Mouse (Mus musculus) spleen, postnatal 10 days (tissue): ENCODE measurements around the gene Olfr671.
"Not testable (repeated sequence)": the region's sequence is repeated elsewhere in the genome, so short reads cannot be mapped to it uniquely, and the experiment has no call there.

Experiments
- DNase-seq, 2 experiments: peaks; one replicate each; pipeline ENCODE4 v3.0.0; 2021 to 2022; ENCODE audit warnings: low spot score in 2 of 2

The Olfr671 gene

GRCm38 (mm10) chr7:104979026-104979425 is at the start of gene Olfr671:
Olfr671 (minus strand) TSS chr7:104979126.
- no peak for DNase-seq

DNA sequence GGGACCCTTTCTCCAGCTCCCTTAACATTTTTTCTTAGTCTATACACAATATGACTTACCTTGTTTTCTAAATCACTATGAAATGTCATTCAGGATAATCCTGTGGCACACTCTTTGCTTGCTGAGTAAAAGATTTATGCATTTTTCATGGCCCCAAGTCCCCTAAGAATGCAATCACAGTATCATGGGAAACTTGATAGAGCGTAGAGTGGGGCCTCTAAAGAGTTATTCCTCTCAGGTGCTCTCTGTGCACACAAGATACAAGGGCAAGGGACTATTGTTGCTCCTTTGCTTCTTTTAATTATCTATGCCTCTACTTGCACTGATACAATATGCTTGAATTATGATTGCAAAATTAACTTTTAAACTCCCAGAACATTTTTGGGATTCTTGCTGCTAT is 49.4 kb upstream of the Olfr671 start, which contains the start of gene Olfr675:
Olfr675 (minus strand) TSS at position 101 of the 400 bp plus-strand sequence.
- DNase-seq: no peak

- DNase-seq: no peak
Observed at GRCm38 (mm10) chr7:105022530-105022929, 43.6 kb upstream of the Olfr671 start.

DNA sequence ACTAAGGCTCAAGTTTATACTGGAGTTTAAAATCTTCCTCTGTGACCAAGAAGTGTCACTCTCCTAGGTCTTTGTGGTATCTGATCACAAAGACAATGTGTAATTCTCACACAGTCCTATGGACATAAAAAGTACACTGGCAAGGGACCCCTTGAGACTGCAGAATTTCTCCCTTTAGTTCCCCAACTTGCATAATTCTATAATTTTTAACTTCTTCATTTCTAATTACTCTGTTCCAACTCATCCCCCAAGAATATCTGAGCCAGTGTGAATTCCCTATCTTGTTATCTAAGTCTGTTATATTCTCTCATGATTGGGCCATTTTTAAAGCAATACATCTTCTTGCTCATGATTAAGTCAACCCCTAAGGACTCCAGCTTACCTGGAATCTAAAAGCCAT is 23.0 kb upstream of the Olfr671 start, which contains the start of gene Olfr672:
Olfr672 (minus strand) TSS at position 101 of the 400 bp plus-strand sequence.
- DNase-seq: no peak

- not testable (repeated sequence) for DNase-seq
Observed at GRCm38 (mm10) chr7:104972507-104972906, 6.4 kb downstream of the Olfr671 start.

- no peak for DNase-seq
Observed at GRCm38 (mm10) chr7:104962520-104962919, 16.4 kb downstream of the Olfr671 start, which contains the start of gene Olfr670. Olfr670 (minus strand) TSS chr7:104962620.

DNA sequence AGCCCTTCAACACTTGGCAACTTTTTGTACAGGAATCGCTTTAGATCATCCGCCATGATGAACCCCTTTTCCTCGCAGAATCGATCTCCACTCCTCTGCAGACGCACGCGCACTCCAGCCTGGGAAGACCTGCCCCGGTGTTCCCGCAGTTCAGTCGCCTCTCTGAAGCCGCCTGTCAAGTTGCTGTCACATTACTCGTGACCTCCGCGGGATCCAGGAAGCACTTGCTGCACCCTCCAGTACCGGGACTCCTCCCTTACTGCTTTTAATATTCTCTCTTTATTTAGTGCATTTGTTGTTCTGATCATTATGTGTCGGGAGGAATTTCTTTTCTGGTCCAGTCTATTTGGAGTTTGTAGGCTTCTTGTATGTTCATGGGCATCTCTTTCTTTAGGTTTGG is 28.7 kb downstream of the Olfr671 start:
- DNase-seq: not testable (repeated sequence)

GRCm38 (mm10) chr7:104933940-104934339 is 45.0 kb downstream of the Olfr671 start, which contains the start of gene Olfr669:
Olfr669 (plus strand) TSS chr7:104934240.
- DNase-seq: no peak

DNA sequence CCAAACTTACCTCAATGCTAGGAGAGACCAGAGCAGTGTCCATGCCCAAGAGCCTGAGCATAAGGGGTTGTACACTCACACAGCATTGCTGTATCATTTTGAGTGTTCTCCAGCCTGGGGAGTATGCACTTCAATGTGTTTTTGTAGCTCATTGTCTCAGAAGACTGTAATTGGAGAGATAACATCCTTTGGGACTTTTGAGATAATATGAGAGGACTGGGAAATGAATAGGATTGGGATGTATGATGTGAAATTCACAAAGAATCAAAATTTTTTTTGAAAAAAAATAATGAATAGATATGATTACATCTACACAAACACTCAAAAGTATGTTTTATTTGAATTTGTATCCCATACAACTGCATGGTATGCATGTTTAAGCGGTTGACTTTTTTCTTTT is 51.0 kb downstream of the Olfr671 start, which contains the start of gene Olfr668:
Olfr668 (minus strand) TSS at position 101 of the 400 bp plus-strand sequence.
- DNase-seq: no peak
